ENCODE assay signal across 16 mouse cellular contexts in the genomic region with DNA sequence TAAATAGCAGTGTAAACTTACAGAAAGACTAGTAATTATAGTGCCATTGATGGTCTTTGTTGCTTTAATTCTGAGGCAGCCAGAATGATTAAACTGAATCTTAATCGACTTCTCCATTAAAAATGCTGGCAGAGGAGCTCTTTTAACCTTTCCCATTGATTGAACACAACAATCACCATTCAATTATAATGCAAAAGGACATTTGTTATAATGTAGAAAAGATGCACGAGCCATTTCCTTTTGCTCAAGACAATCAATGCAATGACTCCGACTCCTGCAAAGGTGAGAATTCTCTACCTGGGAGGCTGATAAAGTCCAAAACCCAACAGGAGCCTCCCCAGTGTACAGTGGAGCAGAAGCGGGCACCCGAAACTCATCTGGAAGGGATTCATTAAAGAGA.
"Had no signal": no experiment of that assay in that cellular context is flagged by ENCODE, and none has a peak within 500 bp of the region (broad histone marks: within the 10 kb centered on the region; RNA-seq: fewer than 3 reads in every experiment).

No protein-coding gene starts in this region.

- DNase-seq: lung, postnatal 14 days; lung, postnatal 36 days; right cerebral cortex, postnatal 14 days; thymus, adult 2 months; thymus, postnatal 25 days; thymus, postnatal 4 days had no signal

- H3K4me1 ChIP-seq: lung, embryonic 15.5 days; megakaryocyte, embryonic 14.5 days; midbrain, embryonic 13.5 days; midbrain, embryonic 15.5 days; neural tube, embryonic 12.5 days; stomach, embryonic 15.5 days had no signal

- H3K4me2 ChIP-seq: lung, embryonic 15.5 days; midbrain, embryonic 11.5 days; midbrain, embryonic 13.5 days; midbrain, embryonic 15.5 days; neural tube, embryonic 12.5 days; stomach, embryonic 15.5 days had no signal

- H3K27ac ChIP-seq: lung, embryonic 15.5 days; macrophage; midbrain, embryonic 13.5 days; midbrain, embryonic 15.5 days; neural tube, embryonic 12.5 days; stomach, embryonic 15.5 days; stomach, postnatal 0 days had no signal

- H3K36me3 ChIP-seq: lung, embryonic 15.5 days; midbrain, embryonic 13.5 days; midbrain, embryonic 15.5 days; neural tube, embryonic 12.5 days; stomach, embryonic 15.5 days had no signal

- H3K9me3 ChIP-seq: lung, embryonic 15.5 days; megakaryocyte, embryonic 14.5 days; midbrain, embryonic 13.5 days; midbrain, embryonic 15.5 days; neural tube, embryonic 12.5 days; stomach, embryonic 15.5 days had no signal

- H3K4me3 ChIP-seq: lung, embryonic 15.5 days; megakaryocyte, embryonic 14.5 days; midbrain, embryonic 13.5 days; midbrain, embryonic 15.5 days; neural tube, embryonic 12.5 days; stomach, embryonic 15.5 days had no signal

- H3K9ac ChIP-seq: lung, embryonic 15.5 days; midbrain, embryonic 13.5 days; midbrain, embryonic 15.5 days; neural tube, embryonic 12.5 days; stomach, embryonic 15.5 days had no signal

- H3K27me3 ChIP-seq: lung, embryonic 15.5 days; megakaryocyte, embryonic 14.5 days; midbrain, embryonic 13.5 days; midbrain, embryonic 15.5 days; neural tube, embryonic 12.5 days; stomach, embryonic 15.5 days had no signal

- ATAC-seq: lung, postnatal 0 days; midbrain, embryonic 13.5 days; midbrain, embryonic 15.5 days had no signal
